7 mouse cellular contexts compared by ENCODE assay signal in genomic region chr5:134385106-134385505, GRCm38 (mm10).
DNase-seq lines count a peak whose midpoint lies in the region.

No protein-coding gene starts in this region.

- DNase-seq in A20 (ENCODE audit: low read depth, low spot score): peak; percentile 85
- DNase-seq in CD8-positive naive resting alpha-beta T cell, adult 2 months (ENCODE audit: low read depth in 2 of 2, low spot score in 2 of 2): peak; percentile 74 to 80
- peak; percentile 66 for DNase-seq in c-Kit-negative CD71-positive TER-119-positive erythroid progenitor cells, embryonic 14.5 days (ENCODE audit: low read depth, low spot score)
- DNase-seq in frontal cortex, postnatal 25 days (ENCODE audit: low spot score in 2 of 2): peak; percentile 51 to 56
- peak; percentile 82 for DNase-seq in kidney, postnatal 14 days
- peak; percentile 46 to 62 for DNase-seq in lung, adult 18-20 months
- DNase-seq in right cerebral cortex, postnatal 14 days: peak; percentile 60

Comparison
In these comparisons a context has a peak if more than half of its experiments do, and no peak if none do; other contexts are left out.
1. Peak in every context shown above with its lines: DNase-seq.